Mouse (Mus musculus) brain, embryonic 14.5 days (tissue): ENCODE results near the gene Tyk2. TPM values are rescaled to one million over a fixed set of nuclear protein-coding genes. Genes with fewer than 3 reads are reported as not detected.

ENCODE experiments used
- DNase-seq: peaks from one replicate; pipeline ENCODE4 v3.0.0-alpha.2; 2011; ENCODE audit warnings: low read depth
- CTCF ChIP-seq: fragments of 200-500 bp; IDR thresholded peaks from 2 replicates; pipeline ENCODE4 v1.5.1; 2012; ENCODE audit warnings: inconsistent platforms, mild to moderate bottlenecking, moderate library complexity, borderline replicate concordance; ENCODE audit not compliant: insufficient read depth, insufficient read length; ENCODE audit errors: extremely low read depth
- POLR2A ChIP-seq: fragments of 200-500 bp; IDR thresholded peaks from 2 replicates; pipeline ENCODE4 v1.6.1; 2012; ENCODE audit warnings: mild to moderate bottlenecking, inconsistent platforms, borderline replicate concordance; ENCODE audit not compliant: poor library complexity, insufficient read depth, insufficient read length, severe bottlenecking; ENCODE audit errors: extremely low read depth
- polyA plus RNA-seq: library from polyadenylated mRNA; depleted of rRNA; stranded (reverse); fragments of >200 nt; gene quantifications from 2 replicates; pipeline ENCODE4 v1.2.3, GENCODE M21; 2012

The Tyk2 gene
- polyA plus RNA-seq, 1 experiment, result 16.2 TPM

DNA sequence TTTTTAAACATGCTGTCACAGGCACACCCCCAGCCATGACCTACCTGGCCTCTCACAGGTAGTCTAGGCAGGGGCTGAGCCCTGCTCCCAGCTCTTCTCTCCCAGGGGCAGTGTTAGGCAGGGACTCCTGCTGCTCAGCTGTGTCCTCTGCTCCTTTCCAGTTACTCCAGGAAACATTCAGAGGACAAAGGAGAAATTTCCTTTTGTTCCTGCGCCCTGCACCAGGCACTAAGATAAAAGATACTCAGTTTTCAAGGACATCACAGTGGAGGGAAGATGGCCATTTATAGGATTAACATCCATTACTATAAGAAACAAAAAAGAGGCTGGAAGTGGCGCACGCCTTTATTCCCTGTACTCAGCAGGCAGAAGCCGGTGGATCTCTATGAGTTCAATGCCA, 35.1 kb downstream of the Tyk2 start:
- TF ChIP-seq CTCF, result no peak
- TF ChIP-seq POLR2A, result no peak
- DNase-seq, result no peak

DNA sequence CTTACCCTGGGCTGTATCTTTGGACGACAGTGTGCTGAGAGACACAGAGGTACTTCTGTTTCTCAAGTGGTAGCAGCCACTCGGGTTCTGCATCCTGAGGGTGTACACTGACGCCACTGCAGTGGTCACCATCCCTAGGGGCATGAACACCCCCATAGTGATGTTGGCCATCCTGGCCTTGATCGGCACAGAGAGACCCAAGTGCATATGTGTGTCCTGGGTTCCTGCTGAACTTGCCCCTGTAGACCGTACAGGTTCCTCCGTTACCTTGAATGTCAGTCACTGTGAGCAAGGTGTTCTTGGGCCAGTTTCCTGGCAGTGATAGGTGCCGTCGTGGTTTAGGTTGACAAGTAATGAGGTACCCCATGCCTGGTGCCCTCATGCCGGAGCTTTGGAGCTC, 37.6 kb downstream of the Tyk2 start:
- no peak for DNase-seq
- no peak for TF ChIP-seq POLR2A
- TF ChIP-seq CTCF, result no peak

DNA sequence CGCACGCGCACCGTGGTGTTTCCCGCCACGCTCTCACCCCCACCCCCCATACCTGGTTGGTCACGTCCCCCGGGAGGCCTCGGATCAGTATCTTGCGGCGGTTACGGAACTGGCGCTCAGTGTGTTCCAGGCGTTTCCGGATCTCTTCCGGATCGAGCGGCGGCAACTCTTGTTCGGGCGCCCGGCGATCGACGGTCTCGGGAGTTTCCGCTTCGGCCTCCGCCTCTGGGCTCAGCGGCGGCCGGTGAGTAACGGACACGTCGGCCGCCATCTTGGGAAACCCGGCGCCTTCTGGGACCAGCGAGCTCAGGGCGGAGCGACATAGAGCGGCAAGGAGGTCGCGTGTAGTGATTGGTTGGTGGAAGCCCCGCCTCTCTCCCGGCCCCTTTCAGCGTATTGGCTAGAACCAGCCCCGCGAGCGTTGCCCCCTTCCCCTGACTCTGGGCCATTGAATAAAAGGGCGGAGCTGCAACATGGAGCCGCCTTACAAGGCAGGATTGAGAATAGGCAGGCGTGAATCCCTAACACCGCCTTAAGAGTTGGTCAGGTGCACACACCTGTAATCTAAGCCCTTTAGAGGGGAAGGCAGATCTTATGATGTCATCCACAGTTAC, 39.2 kb downstream of the Tyk2 start, which contains the start of the genes Gm38431 and Raver1:
Gm38431 (minus strand) TSS at position 291 of the 614 bp plus-strand sequence.
Raver1 (minus strand) TSS at position 302 of the 614 bp plus-strand sequence.
- TF ChIP-seq POLR2A (peak; percentile 71; the same call in 1 of the 2 replicates), CTCF (no peak)

DNA sequence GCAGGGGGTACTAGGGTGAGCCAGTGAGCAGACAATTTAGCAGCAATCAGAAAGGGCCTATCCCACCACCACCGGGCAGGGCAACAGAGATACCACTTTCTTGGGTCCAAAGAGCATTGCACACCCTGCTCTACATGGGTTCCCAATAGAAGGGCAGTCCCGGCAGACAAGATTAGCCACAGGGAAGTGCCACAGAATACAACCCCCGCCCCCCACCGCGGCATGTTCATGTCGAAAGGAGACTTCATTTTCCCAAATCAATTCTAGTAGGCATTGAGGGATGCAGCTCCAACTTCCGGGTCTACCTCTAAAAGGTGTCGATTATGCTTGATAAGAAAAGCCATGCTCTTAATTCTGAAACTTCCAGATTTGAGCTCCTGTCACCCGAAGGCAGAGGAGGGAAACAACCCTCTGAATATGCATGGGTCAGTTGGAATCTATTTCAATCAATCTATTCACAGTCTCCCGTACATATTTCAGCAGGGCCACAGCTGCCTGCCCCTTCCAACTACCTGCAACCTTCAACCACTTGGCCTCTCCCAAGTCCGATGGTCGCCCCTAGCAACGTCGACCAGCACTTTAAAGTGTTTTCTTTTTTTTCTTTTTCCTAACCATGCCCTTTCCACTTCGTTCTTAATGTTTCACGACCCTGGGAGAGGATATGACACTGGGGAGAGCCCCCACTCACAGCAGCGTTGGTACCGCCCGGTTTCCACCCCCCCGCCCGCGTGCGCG, 39.9 kb downstream of the Tyk2 start:
- TF ChIP-seq POLR2A (no peak), CTCF (no peak)
- no peak for DNase-seq

More for the DNA sequence above, 39.2 kb downstream of the Tyk2 start, which contains the start of the genes Gm38431 and Raver1:
- peak; percentile 99 for DNase-seq

DNA sequence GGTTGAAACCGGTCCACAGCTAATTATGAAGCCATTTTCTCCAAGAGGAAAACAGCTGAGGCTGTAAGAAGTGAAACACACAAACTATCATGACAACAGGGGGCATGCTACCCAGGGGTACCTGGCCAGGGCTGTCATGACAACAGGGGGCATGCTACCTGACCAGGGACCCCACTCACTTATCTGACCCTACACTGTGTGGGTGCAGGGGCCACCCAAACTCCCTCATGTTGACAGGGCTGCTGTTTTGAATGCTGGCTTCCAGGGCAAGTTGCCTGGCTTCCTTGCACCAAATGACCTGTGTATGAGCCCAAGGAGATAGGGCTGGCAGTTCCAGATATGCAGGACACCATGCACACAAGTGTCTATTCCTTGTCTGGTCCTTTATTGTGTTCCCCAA, 40.5 kb downstream of the Tyk2 start:
- DNase-seq, result no peak
- TF ChIP-seq POLR2A (no peak), CTCF (no peak)

DNA sequence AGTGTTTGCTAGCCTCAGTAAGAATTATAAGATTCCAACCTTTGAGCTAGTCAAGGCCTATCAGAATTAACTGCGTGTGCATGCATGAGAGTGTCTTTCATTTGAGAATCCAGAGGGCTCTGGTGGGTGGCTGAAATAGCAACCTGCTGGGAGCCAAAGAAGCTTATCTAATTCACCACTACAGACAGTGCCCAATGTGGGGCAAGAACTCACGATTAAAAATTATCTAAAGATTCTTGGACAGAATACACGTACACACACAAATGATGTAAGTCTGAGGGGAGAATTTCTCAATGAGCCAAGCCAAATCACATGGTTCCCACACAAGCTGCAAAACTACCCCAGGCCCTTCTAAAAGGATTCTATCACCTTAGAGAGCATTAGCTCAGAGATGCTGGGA, 47.7 kb downstream of the Tyk2 start:
- no peak for DNase-seq
- TF ChIP-seq POLR2A, result no peak
- TF ChIP-seq CTCF, result no peak

DNA sequence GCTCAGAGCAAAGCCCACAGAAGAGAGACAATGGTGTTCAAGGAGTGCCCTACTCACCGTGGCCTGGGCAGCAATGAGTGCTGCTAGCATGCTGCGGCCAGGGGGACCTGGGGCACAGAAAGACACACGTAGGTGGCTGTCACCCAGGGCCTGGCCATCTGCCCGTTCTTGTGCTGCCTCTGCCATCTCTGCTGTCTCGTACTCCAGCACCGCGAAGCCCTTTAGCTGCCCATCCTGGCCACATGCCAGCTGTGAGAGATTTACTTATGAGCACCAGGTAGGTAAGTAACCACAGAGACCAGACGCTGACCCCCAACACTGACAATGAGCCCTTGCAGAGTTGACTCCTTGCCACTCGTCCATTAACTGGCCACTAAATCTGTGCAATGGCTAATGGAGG, 49.9 kb downstream of the Tyk2 start:
- TF ChIP-seq CTCF (no peak), POLR2A (no peak)
- DNase-seq, result no peak

DNA sequence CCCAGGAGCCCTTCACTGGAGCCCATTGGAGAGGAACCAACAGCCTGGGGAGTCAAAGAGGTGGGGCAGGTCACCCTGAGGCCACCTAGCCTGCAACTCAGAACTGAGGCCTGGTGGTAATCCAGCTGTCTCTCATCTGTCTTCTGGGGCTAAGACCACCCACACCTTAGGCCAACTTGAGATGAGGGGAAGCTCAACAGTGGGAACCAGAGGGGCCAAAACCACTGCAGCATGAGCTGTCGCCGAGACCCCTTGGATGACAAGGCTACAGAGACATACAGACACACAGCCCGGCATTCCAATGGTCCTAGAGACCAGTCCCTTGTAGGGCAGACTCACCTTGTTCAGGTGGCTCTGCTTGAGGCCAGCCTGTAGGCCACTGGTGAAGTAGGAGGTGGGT, 55.4 kb downstream of the Tyk2 start:
- TF ChIP-seq CTCF (no peak), POLR2A (no peak)
- DNase-seq, result no peak

DNA sequence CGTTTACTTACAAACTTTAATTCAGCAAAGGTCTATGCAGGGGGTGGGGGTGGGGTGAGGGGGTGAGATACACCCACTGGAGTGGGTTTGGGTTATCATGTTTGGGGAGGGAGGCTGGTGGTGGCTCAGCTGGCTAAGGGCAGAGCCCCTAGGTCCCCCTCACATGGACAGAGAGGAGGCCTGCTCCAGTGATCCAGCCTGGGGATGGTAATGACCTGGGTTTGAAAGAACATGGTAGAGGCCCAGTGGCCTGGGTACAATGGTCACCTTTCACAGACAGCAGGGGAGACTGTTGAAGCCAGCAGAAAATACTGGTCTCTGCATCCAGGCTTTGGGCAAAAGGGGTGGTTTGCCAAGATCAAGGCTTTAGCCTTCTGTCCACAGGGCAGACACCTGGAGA, 56.9 kb downstream of the Tyk2 start:
- DNase-seq, result no peak
- TF ChIP-seq CTCF (no peak), POLR2A (no peak)

DNA sequence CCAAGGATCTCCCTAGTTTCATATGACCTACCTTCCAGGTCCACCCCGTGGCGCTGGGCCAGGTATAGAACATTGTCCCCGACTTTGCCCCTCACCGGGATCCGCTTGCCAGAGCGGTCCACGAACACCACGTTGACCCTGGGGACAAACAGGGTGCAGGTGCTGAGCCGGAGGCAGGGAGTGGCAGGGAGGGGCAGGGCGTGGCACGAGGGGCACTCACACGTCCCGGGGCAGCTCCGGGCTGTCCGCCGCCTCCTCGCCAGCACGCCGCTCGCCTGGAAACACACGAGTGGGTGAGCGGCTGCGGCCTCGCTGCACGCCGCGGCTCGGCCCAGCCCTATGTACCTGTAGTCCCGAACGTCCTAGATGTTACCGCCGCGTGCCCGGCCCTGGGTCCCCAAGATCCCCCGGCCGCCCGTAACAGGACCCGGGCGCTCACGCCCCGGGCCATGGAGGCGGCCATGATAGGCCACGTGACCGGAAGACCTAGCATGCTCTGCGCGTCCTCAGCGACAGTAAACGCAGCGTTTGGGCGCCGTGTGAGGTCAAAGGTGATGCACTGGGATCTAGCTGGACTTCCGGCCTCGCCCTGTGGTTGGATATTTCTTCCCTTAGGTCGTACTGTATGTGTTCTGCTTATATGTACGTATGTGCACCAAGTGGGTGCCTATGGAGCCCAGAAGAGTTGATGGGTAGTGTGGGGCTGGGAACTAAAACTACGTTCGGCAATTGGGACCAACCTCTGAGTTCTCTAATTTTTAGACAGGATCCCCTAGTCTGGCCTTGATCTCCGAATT, 57.8 kb downstream of the Tyk2 start, which contains the start of the genes Gm49373 and Fdx1l:
Gm49373 (minus strand) TSS at position 53 of the 797 bp plus-strand sequence.
Fdx1l (minus strand) TSS at position 571 of the 797 bp plus-strand sequence.
- peak; percentile 51; the same call in 1 of the 2 replicates for TF ChIP-seq POLR2A
- TF ChIP-seq CTCF, result no peak
- peak; percentile 95 for DNase-seq

DNA sequence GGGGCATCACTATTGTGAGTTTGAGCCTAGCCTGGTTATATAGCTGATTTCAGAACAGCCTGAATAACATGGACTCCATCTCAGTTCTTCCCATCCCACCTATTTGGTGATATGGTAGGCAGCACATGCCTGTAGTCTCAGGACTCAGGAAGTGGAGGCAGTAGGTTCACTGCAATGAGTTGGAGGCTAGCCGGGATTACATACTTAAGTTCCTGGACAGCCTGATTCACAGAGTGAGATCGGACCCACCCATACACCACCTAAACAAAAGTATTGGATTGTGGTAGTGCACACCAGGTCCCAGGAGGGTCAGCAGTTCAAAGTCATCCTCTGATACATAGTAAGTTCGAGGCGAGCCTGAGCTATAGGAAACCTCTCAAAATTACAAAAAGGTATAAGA, 58.4 kb downstream of the Tyk2 start:
- no peak for DNase-seq
- TF ChIP-seq CTCF, result no peak
- TF ChIP-seq POLR2A, result no peak

DNA sequence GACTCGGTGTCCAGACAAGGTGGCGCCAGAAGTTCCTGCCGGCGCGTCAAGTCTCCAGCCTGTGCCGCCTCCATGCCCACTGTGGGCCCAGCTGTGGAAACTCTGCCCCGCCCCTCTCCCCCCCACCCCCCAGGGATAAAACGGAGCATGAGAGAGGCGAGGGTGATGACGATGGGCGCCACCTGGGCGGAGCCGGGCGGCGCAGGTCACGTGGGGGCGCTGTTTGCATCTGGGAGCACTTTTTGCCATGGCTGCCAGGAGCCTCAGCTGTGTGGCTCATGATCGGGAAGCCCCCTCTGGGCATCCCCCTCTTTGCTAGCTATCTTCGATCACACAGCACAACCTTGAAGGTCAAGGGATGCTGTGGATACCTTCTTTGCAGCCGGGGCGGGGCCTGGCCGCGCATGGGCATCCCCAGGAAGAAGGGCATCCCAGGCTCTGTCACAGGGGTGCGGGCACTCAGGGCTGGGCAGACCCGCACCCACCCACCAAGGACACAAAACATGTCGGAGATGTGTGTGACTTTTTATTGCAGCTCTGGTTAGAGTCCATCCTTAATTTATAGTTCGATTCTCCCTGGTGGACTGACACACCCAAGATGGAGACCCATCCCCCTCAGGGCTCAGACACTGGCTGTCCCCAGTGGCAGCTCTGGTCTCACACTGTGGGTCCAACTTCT, 63.9 kb downstream of the Tyk2 start, which contains the start of gene Zglp1:
Zglp1 (minus strand) TSS at position 88 of the 679 bp plus-strand sequence.
- TF ChIP-seq POLR2A (no peak), CTCF (no peak)
- no peak for DNase-seq
